Mouse (Mus musculus): ENCODE results near the gene Lrrc28. TPM values are rescaled to one million over a fixed set of nuclear protein-coding genes. Genes with fewer than 3 reads are reported as not detected.

The Lrrc28 gene
- total and polyA plus RNA-seq, 3 experiments, result 9.7 to 16.0 TPM; not detected in 1

DNA sequence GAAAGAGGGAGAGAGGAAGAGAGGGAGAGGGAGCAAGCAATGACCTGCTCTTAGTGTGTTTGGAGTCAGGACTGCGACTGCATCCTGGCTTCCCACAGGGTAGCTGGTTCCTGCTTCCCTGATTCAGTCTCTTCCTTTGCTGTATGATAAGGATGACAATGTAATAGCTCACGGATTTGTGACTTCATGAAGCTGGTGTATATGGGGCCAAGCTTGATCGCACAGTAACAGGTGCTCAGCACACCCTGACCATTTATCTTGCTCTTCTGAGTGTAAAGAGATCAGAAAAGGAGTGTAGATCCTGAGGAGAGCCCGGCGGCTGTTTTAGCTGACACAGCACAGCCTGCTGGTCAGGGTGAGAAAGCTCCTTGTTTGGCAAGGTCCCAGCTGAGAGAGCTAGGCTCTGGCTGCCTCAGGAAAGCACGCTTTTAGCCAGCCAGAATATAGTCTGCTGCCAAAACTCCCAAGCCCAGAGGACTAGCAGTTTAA lies 96.0 kb downstream of the Lrrc28 start:
- Histone ChIP-seq H3K9me3 (replicated peaks; ENCODE audit: insufficient read depth, low read length) (no peaks in the 10 kb centered on the region), H3K9ac (ENCODE audit: control insufficient read depth, low read depth, low read length, poor library complexity, severe bottlenecking) (no peak overlapping the region), H3K4me3 (ENCODE audit: control insufficient read depth in 1 of 2, insufficient read depth in 1 of 2, low read depth in 2 of 2, low read length in 2 of 2) (no peak overlapping the region), H3K27ac (ENCODE audit: control insufficient read depth, low read depth, low read length) (no peak overlapping the region), H3K36me3 (ENCODE audit: control insufficient read depth in 1 of 2, insufficient read depth in 2 of 2, low read length in 2 of 2) (no peaks in the 10 kb centered on the region), H3K79me2 (ENCODE audit: control insufficient read depth, insufficient read depth, low read length, poor library complexity) (no peaks in the 10 kb centered on the region), H3K27me3 (ENCODE audit: control insufficient read depth in 1 of 2, insufficient read depth in 2 of 2, low read length in 2 of 2) (no peaks in the 10 kb centered on the region), H3K4me1 (ENCODE audit: control insufficient read depth in 1 of 2, insufficient read depth in 2 of 2, low read length in 2 of 2) (peaks cover 2 to 3% of the 10 kb centered on the region in 2 experiments; a peak in 3 of 4 replicates)
- DNase-seq (ENCODE audit: low read depth, low spot score), result peak; percentile 36
- no peak for TF ChIP-seq USF2 (IDR thresholded peaks at IDR 0.05; ENCODE audit: borderline replicate concordance in 1 of 2, insufficient read depth in 1 of 2, low read depth in 1 of 2, low read length in 2 of 2)
- peak; percentile 8; the same call in 1 of the 2 replicates for TF ChIP-seq ZC3H11A (IDR thresholded peaks at IDR 0.05; ENCODE audit: low read depth, low read length)
- peak; percentile 35 for TF ChIP-seq RAD21 (IDR thresholded peaks at IDR 0.05; ENCODE audit: low read depth, low read length)
- TF ChIP-seq SMC3 (IDR thresholded peaks at IDR 0.05; ENCODE audit: low read depth, low read length), result peak; percentile 38
- peak in 2 of 3 experiments; percentile 41 to 48; a peak in 4 of 6 replicates for TF ChIP-seq CTCF (IDR thresholded peaks at IDR 0.05 in 2 of 3, conservative IDR thresholded peaks at IDR 0.05 in 1 of 3; ENCODE audit: control insufficient read depth in 1 of 3, insufficient read depth in 1 of 3, low read depth in 2 of 3, low read length in 3 of 3, poor library complexity in 1 of 3, severe bottlenecking in 1 of 3)
- TF ChIP-seq RCOR1 (IDR thresholded peaks at IDR 0.05; ENCODE audit: low read depth, low read length), result no peak
- no peak for TF ChIP-seq NRF1 (IDR thresholded peaks at IDR 0.05; ENCODE audit: insufficient read depth, low read depth, low read length, poor library complexity, severe bottlenecking)

DNA sequence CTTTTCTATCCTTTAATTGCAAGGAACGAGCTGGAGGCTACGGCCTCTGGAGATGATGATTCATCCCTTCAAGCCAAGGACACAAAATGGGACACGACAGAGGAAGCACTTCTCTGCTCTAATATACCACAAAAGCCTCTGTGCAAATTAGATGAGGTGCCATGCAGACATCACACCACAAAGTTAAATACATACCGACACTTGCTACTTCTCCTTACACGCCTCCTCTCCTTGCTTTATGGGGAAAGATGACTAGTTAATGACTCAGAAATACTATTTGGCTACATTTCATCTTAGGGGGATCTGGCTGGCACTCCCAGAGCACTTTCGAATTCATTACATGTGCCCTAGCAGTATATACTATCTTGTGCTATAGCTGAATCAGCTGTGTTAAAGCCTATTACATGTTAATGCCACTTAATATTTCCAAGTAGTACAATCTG lies 96.4 kb downstream of the Lrrc28 start:
- Histone ChIP-seq H3K4me3 (ENCODE audit: control insufficient read depth in 1 of 2, insufficient read depth in 1 of 2, low read depth in 2 of 2, low read length in 2 of 2) (no peak overlapping the region), H3K4me1 (ENCODE audit: control insufficient read depth in 1 of 2, insufficient read depth in 2 of 2, low read length in 2 of 2) (peaks cover 2 to 3% of the 10 kb centered on the region in 2 experiments; a peak in 3 of 4 replicates), H3K27ac (ENCODE audit: control insufficient read depth, low read depth, low read length) (no peak overlapping the region)

DNA sequence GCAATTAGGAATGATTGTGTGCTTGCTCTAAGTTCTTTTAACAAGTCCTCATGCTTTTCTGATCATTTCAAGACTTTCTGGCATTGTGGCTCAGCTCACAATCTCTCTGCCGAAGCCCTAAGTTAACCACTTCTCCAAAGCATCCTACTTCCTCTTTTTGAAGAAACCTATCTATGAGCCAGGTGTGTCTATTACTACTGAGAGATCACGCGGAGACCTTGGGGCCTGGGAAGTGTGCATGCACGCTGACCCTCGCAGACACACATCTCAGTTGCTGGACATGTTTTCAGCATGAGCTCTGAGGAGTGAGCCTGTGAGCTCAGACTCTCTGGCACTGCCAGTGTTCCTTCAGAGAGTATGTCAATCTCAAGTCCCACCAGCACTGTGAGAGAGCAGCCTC lies 98.8 kb downstream of the Lrrc28 start:
- Histone ChIP-seq H3K4me1 (ENCODE audit: control insufficient read depth in 1 of 2, insufficient read depth in 2 of 2, low read length in 2 of 2) (peaks cover 2 to 3% of the 10 kb centered on the region in 2 experiments; a peak in 3 of 4 replicates), H3K4me3 (ENCODE audit: control insufficient read depth in 1 of 2, insufficient read depth in 1 of 2, low read depth in 2 of 2, low read length in 2 of 2) (no peak overlapping the region), H3K9me3 (replicated peaks; ENCODE audit: insufficient read depth, low read length) (no peaks in the 10 kb centered on the region), H3K9ac (ENCODE audit: control insufficient read depth, low read depth, low read length, poor library complexity, severe bottlenecking) (no peak overlapping the region), H3K27ac (ENCODE audit: control insufficient read depth, low read depth, low read length) (no peak overlapping the region), H3K36me3 (ENCODE audit: control insufficient read depth in 1 of 2, insufficient read depth in 2 of 2, low read length in 2 of 2) (no peaks in the 10 kb centered on the region), H3K79me2 (ENCODE audit: control insufficient read depth, insufficient read depth, low read length, poor library complexity) (no peaks in the 10 kb centered on the region), H3K27me3 (ENCODE audit: control insufficient read depth in 1 of 2, insufficient read depth in 2 of 2, low read length in 2 of 2) (no peaks in the 10 kb centered on the region)
- peak; percentile 85 for DNase-seq (ENCODE audit: low read depth, low spot score)
- TF ChIP-seq MEF2A (IDR thresholded peaks at IDR 0.05; ENCODE audit: extremely low read depth, insufficient replicate concordance, low read depth, low read length, poor library complexity, severe bottlenecking) (no peak), NRF1 (IDR thresholded peaks at IDR 0.05; ENCODE audit: insufficient read depth, low read depth, low read length, poor library complexity, severe bottlenecking) (no peak), ETS1 (IDR thresholded peaks at IDR 0.05; ENCODE audit: low read depth, low read length) (0 out of 2 replicates have a peak, but pooled peaks have one; percentile 9), KAT2A (conservative IDR thresholded peaks at IDR 0.05; ENCODE audit: low read depth, low read length) (no peak), MYC (IDR thresholded peaks at IDR 0.05; ENCODE audit: low read depth, low read length) (peak; percentile 52; the same call in 1 of the 2 replicates), NELFE (IDR thresholded peaks at IDR 0.05; ENCODE audit: low read depth, low read length) (no peak), CHD2 (IDR thresholded peaks at IDR 0.05; ENCODE audit: low read length) (no peak), MAZ (IDR thresholded peaks at IDR 0.05; ENCODE audit: low read depth, low read length) (no peak), MYB (IDR thresholded peaks at IDR 0.05; ENCODE audit: low read depth, low read length) (no peak), ELF1 (IDR thresholded peaks at IDR 0.05; ENCODE audit: low read depth, low read length) (no peak), POLR2AphosphoS5 (IDR thresholded peaks at IDR 0.05; ENCODE audit: borderline replicate concordance, low read depth, low read length) (no peak), MAFK (IDR thresholded peaks at IDR 0.05; ENCODE audit: borderline replicate concordance, low read depth, low read length) (no peak)

More for the DNA sequence above, 96.4 kb downstream of the Lrrc28 start:
- no peaks in the 10 kb centered on the region for H3K79me2 ChIP-seq (ENCODE audit: control insufficient read depth, insufficient read depth, low read length, poor library complexity)
- H3K36me3 ChIP-seq (ENCODE audit: control insufficient read depth in 1 of 2, insufficient read depth in 2 of 2, low read length in 2 of 2), result no peaks in the 10 kb centered on the region
- H3K9me3 ChIP-seq (replicated peaks; ENCODE audit: insufficient read depth, low read length), result no peaks in the 10 kb centered on the region
- DNase-seq (ENCODE audit: low read depth, low spot score), result no peak
- H3K9ac ChIP-seq (ENCODE audit: control insufficient read depth, low read depth, low read length, poor library complexity, severe bottlenecking), result no peak overlapping the region
- no peak for TF ChIP-seq ETS1 (IDR thresholded peaks at IDR 0.05; ENCODE audit: low read depth, low read length)
- TF ChIP-seq NRF1 (IDR thresholded peaks at IDR 0.05; ENCODE audit: insufficient read depth, low read depth, low read length, poor library complexity, severe bottlenecking), result no peak
- TF ChIP-seq MXI1 (IDR thresholded peaks at IDR 0.05; ENCODE audit: low read depth, low read length), result no peak
- no peak for TF ChIP-seq JUND (IDR thresholded peaks at IDR 0.05; ENCODE audit: low read depth, low read length)
- no peak for TF ChIP-seq MAFK (IDR thresholded peaks at IDR 0.05; ENCODE audit: borderline replicate concordance, low read depth, low read length)
- TF ChIP-seq USF1 (IDR thresholded peaks at IDR 0.05; ENCODE audit: low read depth, low read length), result no peak
- no peak for TF ChIP-seq SIN3A (IDR thresholded peaks at IDR 0.05; ENCODE audit: low read length)
- TF ChIP-seq CHD2 (IDR thresholded peaks at IDR 0.05; ENCODE audit: low read length), result no peak
- TF ChIP-seq POLR2A (IDR thresholded peaks at IDR 0.05; ENCODE audit: control insufficient read depth in 1 of 2, insufficient read depth in 1 of 2, low read depth in 1 of 2, low read length in 2 of 2, poor library complexity in 1 of 2), result no peak
- no peak for TF ChIP-seq ZMIZ1 (IDR thresholded peaks at IDR 0.05; ENCODE audit: low read depth, low read length)
- no peak for TF ChIP-seq CHD1 (IDR thresholded peaks at IDR 0.05; ENCODE audit: low read depth, low read length)
- TF ChIP-seq EP300 (IDR thresholded peaks at IDR 0.05; ENCODE audit: low read depth in 1 of 2, low read length in 2 of 2), result no peak
- no peak for TF ChIP-seq MEF2A (IDR thresholded peaks at IDR 0.05; ENCODE audit: extremely low read depth, insufficient replicate concordance, low read depth, low read length, poor library complexity, severe bottlenecking)
- TF ChIP-seq RCOR1 (IDR thresholded peaks at IDR 0.05; ENCODE audit: low read depth, low read length), result no peak
- TF ChIP-seq ZKSCAN1 (IDR thresholded peaks at IDR 0.05; ENCODE audit: low read depth, low read length), result no peak
- no peak for TF ChIP-seq ZNF384 (IDR thresholded peaks at IDR 0.05; ENCODE audit: low read depth, low read length)
- no peaks in the 10 kb centered on the region for H3K27me3 ChIP-seq (ENCODE audit: control insufficient read depth in 1 of 2, insufficient read depth in 2 of 2, low read length in 2 of 2)
